Mouse (Mus musculus) lung, postnatal 4 days (tissue): ENCODE data around the gene Slc26a1.
"Not testable (repeated sequence)": the region's sequence is repeated elsewhere in the genome, so short reads cannot be mapped to it uniquely, and the experiment has no call there.

Experiments used
- DNase-seq, 2 experiments: peaks; one replicate each; pipeline ENCODE4 v3.0.0; 2021

Slc26a1 gene

GRCm38 (mm10) chr5:108655381-108655780 lies 20.0 kb downstream of the Slc26a1 start:
- DNase-seq, result no peak

GRCm38 (mm10) chr5:108654444-108654990 lies 20.9 kb downstream of the Slc26a1 start:
- no peak for DNase-seq

GRCm38 (mm10) chr5:108653341-108653740 lies 22.0 kb downstream of the Slc26a1 start:
- DNase-seq, result no peak

GRCm38 (mm10) chr5:108651823-108652222 lies 23.5 kb downstream of the Slc26a1 start:
- peak in 1 of 2 experiments; percentile 62 for DNase-seq

GRCm38 (mm10) chr5:108651136-108651720 lies 24.1 kb downstream of the Slc26a1 start:
- no peak for DNase-seq

- DNase-seq, result no peak
These were observed 25.0 kb downstream of the Slc26a1 start for GRCm38 (mm10) chr5:108650341-108650740.

GRCm38 (mm10) chr5:108648937-108649576 lies 26.3 kb downstream of the Slc26a1 start:
- no peak for DNase-seq

GRCm38 (mm10) chr5:108647820-108648465 lies 27.4 kb downstream of the Slc26a1 start:
- DNase-seq, result peak in 1 of 2 experiments; percentile 31

- no peak for DNase-seq
These were observed 28.1 kb downstream of the Slc26a1 start for GRCm38 (mm10) chr5:108647311-108647710.

- no peak for DNase-seq
These were observed 29.1 kb downstream of the Slc26a1 start for GRCm38 (mm10) chr5:108646343-108646660.

GRCm38 (mm10) chr5:108645651-108646342 lies 29.6 kb downstream of the Slc26a1 start:
- DNase-seq, result peak; percentile 30 to 61

GRCm38 (mm10) chr5:108643674-108644073 lies 31.7 kb downstream of the Slc26a1 start:
- DNase-seq, result no peak

- DNase-seq, result no peak
These were observed 39.2 kb downstream of the Slc26a1 start for GRCm38 (mm10) chr5:108636172-108636571.

GRCm38 (mm10) chr5:108634088-108634487 lies 41.3 kb downstream of the Slc26a1 start:
- not testable (repeated sequence) for DNase-seq

- DNase-seq, result no peak
These were observed 41.7 kb downstream of the Slc26a1 start for GRCm38 (mm10) chr5:108633676-108634075.

- DNase-seq, result peak; percentile 94 to 96
These were observed 45.5 kb downstream of the Slc26a1 start, which contains the start of the genes Gak and Tmem175 for GRCm38 (mm10) chr5:108629634-108630483. TSS of gene Gak (minus strand) at chr5:108629755. TSS of gene Tmem175 (plus strand) at chr5:108629770.

- DNase-seq, result no peak
These were observed 46.3 kb downstream of the Slc26a1 start for GRCm38 (mm10) chr5:108628891-108629633.

GRCm38 (mm10) chr5:108626050-108626660 lies 49.2 kb downstream of the Slc26a1 start:
- DNase-seq, result no peak

- no peak for DNase-seq
These were observed 53.5 kb downstream of the Slc26a1 start for GRCm38 (mm10) chr5:108621870-108622269.
